Mouse (Mus musculus) testis, adult 2 months (tissue): ENCODE data around the gene Pfdn5. TPM values are rescaled to one million over a fixed set of nuclear protein-coding genes. Genes with fewer than 3 reads are reported as not detected.

Experiments
- H3K27ac ChIP-seq: fragments of 200-500 bp; 2 replicates; pipeline ENCODE4 v1.5.1; 2012; ENCODE audit warnings: low read depth, low read length; ENCODE audit not compliant: control insufficient read depth, insufficient read depth
- H3K27me3 ChIP-seq: fragments of 200-500 bp; 2 replicates; pipeline ENCODE4 v1.6.1; 2012; ENCODE audit warnings: mild to moderate bottlenecking, low read length, moderate library complexity; ENCODE audit not compliant: control insufficient read depth, insufficient read depth
- H3K36me3 ChIP-seq: fragments of 200-500 bp; 2 replicates; pipeline ENCODE4 v1.6.1; 2012; ENCODE audit warnings: mild to moderate bottlenecking, low read length; ENCODE audit not compliant: control insufficient read depth, insufficient read depth
- H3K4me1 ChIP-seq: fragments of 200-500 bp; 2 replicates; pipeline ENCODE4 v1.6.1; 2012; ENCODE audit warnings: low read length; ENCODE audit not compliant: control insufficient read depth, insufficient read depth
- H3K4me3 ChIP-seq: fragments of 200-500 bp; 2 replicates; pipeline ENCODE4 v1.5.1; 2012; ENCODE audit warnings: low read depth, mild to moderate bottlenecking, low read length, moderate library complexity, mixed read lengths; ENCODE audit not compliant: control insufficient read depth
- POLR2A ChIP-seq: fragments of 200-500 bp; IDR thresholded peaks from 2 replicates; pipeline ENCODE4 v1.6.1; 2012; ENCODE audit warnings: low read depth, mild to moderate bottlenecking, inconsistent platforms, low read length, moderate library complexity; ENCODE audit not compliant: control insufficient read depth
- polyA plus RNA-seq: library from polyadenylated mRNA; depleted of rRNA; stranded (reverse); fragments of >200 nt; gene quantifications from 2 replicates; pipeline ENCODE4 v1.2.3, GENCODE M21; 2012; rRNA removed

The Pfdn5 gene
- polyA plus RNA-seq, 1 experiment: 331 TPM

- Histone ChIP-seq H3K36me3 (no peaks in the 10 kb centered on the region), H3K27ac (peak overlapping the region; percentile 34), H3K4me1 (peaks cover 10% of the 10 kb centered on the region), H3K27me3 (no peaks in the 10 kb centered on the region), H3K4me3 (no peak overlapping the region)
- TF ChIP-seq POLR2A: no peak
These were observed 51.9 kb downstream of the Pfdn5 start for GRCm38 (mm10) chr15:102377810-102378262.

Other genes starting within 250 kb of the Pfdn5 start
- gene Tns2, start 225.7 kb upstream of the Pfdn5 start, polyA plus RNA-seq: 6.5 and 6.9 TPM in 2 replicates
- gene Spryd3, start 189.9 kb upstream of the Pfdn5 start, polyA plus RNA-seq: 42.1 and 46.6 TPM in 2 replicates
- gene Igfbp6, start 181.8 kb upstream of the Pfdn5 start, polyA plus RNA-seq: 25.5 and 27.3 TPM in 2 replicates
- gene Soat2, start 175.6 kb upstream of the Pfdn5 start, polyA plus RNA-seq: 0.12 and 0.14 TPM in 2 replicates
- 9.9 and 11.3 TPM in 2 replicates for gene Zfp740, start 122.9 kb upstream of the Pfdn5 start, polyA plus RNA-seq
- 23.1 and 27.3 TPM in 2 replicates for gene Csad, start 121.4 kb upstream of the Pfdn5 start, polyA plus RNA-seq
- 0.17 and 0.23 TPM in 2 replicates for gene Itgb7, start 94.2 kb upstream of the Pfdn5 start, polyA plus RNA-seq
- 2.6 and 3.9 TPM in 2 replicates for gene Rarg, start 68.6 kb upstream of the Pfdn5 start, polyA plus RNA-seq
- gene Gm9918, start 55.6 kb upstream of the Pfdn5 start, polyA plus RNA-seq: 0.08 and 0.10 TPM in 2 replicates
- gene Mfsd5, start 46.7 kb upstream of the Pfdn5 start, polyA plus RNA-seq: 12.1 and 14.3 TPM in 2 replicates
- 41.4 and 45.3 TPM in 2 replicates for gene Espl1, start 29.9 kb upstream of the Pfdn5 start, polyA plus RNA-seq
- gene Myg1, start 5.6 kb downstream of the Pfdn5 start, polyA plus RNA-seq: 30.3 and 34.3 TPM in 2 replicates
- 41.5 and 43.5 TPM in 2 replicates for gene Aaas, start 24.7 kb downstream of the Pfdn5 start, polyA plus RNA-seq
- 0.06 TPM in 1 of 2 replicates, not detected in the other for gene Sp7, start 41.1 kb downstream of the Pfdn5 start, polyA plus RNA-seq
- 17.0 and 18.5 TPM in 2 replicates for gene Sp1, start 80.0 kb downstream of the Pfdn5 start, polyA plus RNA-seq
- gene Amhr2, start 119.3 kb downstream of the Pfdn5 start, polyA plus RNA-seq: 131 and 168 TPM in 2 replicates
- 18.5 and 19.7 TPM in 2 replicates for gene Prr13, start 132.9 kb downstream of the Pfdn5 start, polyA plus RNA-seq
- 1,040 and 1,129 TPM in 2 replicates for gene Pcbp2, start 144.4 kb downstream of the Pfdn5 start, polyA plus RNA-seq
- not detected in 2 replicates for gene Gm10337, start 177.6 kb downstream of the Pfdn5 start, polyA plus RNA-seq
- 7.0 and 7.8 TPM in 2 replicates for gene Map3k12, start 190.9 kb downstream of the Pfdn5 start, polyA plus RNA-seq
- gene Tarbp2, start 192.1 kb downstream of the Pfdn5 start, polyA plus RNA-seq: 335 and 372 TPM in 2 replicates
- gene Npff, start 198.8 kb downstream of the Pfdn5 start, polyA plus RNA-seq: 0.67 and 0.77 TPM in 2 replicates